Mouse (Mus musculus): ENCODE results near the gene Gm15128.
"Not testable (repeated sequence)": the region's sequence is repeated elsewhere in the genome, so short reads cannot be mapped to it uniquely, and the experiment has no call there.

The Gm15128 gene

DNA sequence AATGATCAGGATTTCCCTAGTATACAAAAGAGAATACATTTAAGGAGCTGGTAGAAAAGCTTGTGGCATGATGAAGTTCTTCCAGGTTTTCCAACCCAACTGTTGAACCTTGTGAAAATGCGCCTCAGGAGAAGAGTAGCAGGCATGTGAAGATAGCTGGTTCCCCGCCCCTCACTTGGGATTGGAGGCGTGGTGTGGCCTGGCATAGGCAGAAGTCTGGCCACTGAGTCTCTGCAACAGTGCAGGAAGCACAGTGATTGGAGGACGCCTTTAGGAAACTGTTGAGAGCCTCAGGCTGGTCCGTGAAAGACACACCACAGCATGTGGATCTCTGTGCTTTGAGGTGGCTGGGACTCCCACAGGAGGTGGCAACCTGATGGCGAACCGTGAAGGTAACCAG is at the start of gene Gm15128:
Gene Gm15128 (plus strand): TSS at position 301 of the 400 bp plus-strand sequence.
- DNase-seq (ENCODE audit: low spot score in 2 of 2) = not testable (repeated sequence)
